Mouse (Mus musculus): ENCODE results near the gene Clmp.

DNA sequence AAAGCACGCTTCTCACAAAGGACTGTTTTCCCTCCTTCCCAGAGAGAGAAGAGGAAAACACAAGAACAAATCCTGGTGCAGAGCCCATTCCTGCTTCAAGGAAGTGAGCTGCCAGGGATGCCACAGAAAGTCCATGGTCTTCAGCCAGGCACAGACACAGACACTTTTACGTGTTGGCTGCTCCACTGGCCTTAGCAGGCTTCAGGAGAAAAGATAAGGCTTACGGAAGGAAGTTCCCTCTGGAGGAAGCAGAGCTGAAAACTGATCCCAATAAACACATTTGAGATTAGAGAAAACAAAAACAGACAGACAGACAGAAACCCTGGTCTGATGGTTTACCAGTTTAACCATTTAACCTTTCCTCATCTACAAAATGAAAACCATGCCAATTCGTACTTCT lies 110.3 kb downstream of the Clmp start:
- no peak for TF ChIP-seq CTCF (IDR thresholded peaks at IDR 0.05)
- no peak for TF ChIP-seq POLR2A (IDR thresholded peaks at IDR 0.05; ENCODE audit: insufficient read depth, low read depth, low read length)
